Mouse (Mus musculus): ENCODE results near the gene Stag1.
A peak's percentile ranks its signal among the peaks of the same experiment; 100 is the strongest.

DNA sequence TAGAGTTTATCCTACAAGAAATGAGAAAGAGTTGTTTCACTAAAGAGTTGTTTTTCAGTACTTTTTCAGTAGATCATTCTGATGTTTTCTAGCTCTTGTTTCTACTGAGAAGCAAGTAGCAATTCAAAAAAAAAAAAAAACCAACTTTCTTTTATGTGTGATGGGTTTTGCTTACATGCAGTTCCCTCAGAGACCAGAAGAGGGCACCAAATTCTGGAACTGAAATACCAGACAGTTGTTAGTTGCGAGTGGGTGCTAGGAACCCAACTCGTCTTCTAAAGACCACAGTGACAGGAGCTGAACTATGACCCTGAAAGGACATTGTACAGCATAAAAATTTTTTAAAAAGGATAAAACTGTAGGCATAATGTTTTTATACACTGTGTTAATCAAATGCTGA, 49.3 kb upstream of the Stag1 start:
- TF ChIP-seq MAFK (IDR thresholded peaks at IDR 0.05; ENCODE audit: insufficient read depth, low read depth, low read length) (no peak), HCFC1 (IDR thresholded peaks at IDR 0.05; ENCODE audit: borderline replicate concordance, insufficient read depth, low read length) (no peak), CHD2 (IDR thresholded peaks at IDR 0.05; ENCODE audit: low read depth, low read length) (no peak), ZC3H11A (IDR thresholded peaks at IDR 0.05; ENCODE audit: borderline replicate concordance, low read depth, low read length) (peak; percentile 8; the same call in 1 of the 2 replicates)
